Mouse (Mus musculus): ENCODE results near the gene Prcp.
"Not testable (repeated sequence)": the region's sequence is repeated elsewhere in the genome, so short reads cannot be mapped to it uniquely, and the experiment has no call there.

Prcp gene

GRCm38 (mm10) chr7:92890211-92890610 is 15.9 kb downstream of the Prcp start:
- no peak for DNase-seq (ENCODE audit: low read depth, low spot score)

- DNase-seq (ENCODE audit: low read depth, low spot score) = no peak
Observed at GRCm38 (mm10) chr7:92890618-92891230, 16.5 kb downstream of the Prcp start.

- no peak for DNase-seq (ENCODE audit: low read depth, low spot score)
Observed at GRCm38 (mm10) chr7:92893478-92893877, 19.2 kb downstream of the Prcp start.

GRCm38 (mm10) chr7:92896036-92896435 is 21.8 kb downstream of the Prcp start:
- DNase-seq (ENCODE audit: low read depth, low spot score) = no peak

GRCm38 (mm10) chr7:92897021-92897420 is 22.8 kb downstream of the Prcp start:
- peak; percentile 19 for DNase-seq (ENCODE audit: low read depth, low spot score)

- DNase-seq (ENCODE audit: low read depth, low spot score) = peak; percentile 56
Observed at GRCm38 (mm10) chr7:92903360-92904038, 29.2 kb downstream of the Prcp start.

GRCm38 (mm10) chr7:92904285-92904684 is 30.0 kb downstream of the Prcp start:
- not testable (repeated sequence) for DNase-seq (ENCODE audit: low read depth, low spot score)

- DNase-seq (ENCODE audit: low read depth, low spot score) = no peak
Observed at GRCm38 (mm10) chr7:92920172-92920856, 46.0 kb downstream of the Prcp start.

- DNase-seq (ENCODE audit: low read depth, low spot score) = no peak
Observed at GRCm38 (mm10) chr7:92920857-92921172, 46.5 kb downstream of the Prcp start.

- no peak for DNase-seq (ENCODE audit: low read depth, low spot score)
Observed at GRCm38 (mm10) chr7:92932792-92933191, 58.5 kb downstream of the Prcp start.

- not testable (repeated sequence) for DNase-seq (ENCODE audit: low read depth, low spot score)
Observed at GRCm38 (mm10) chr7:92933308-92933948, 59.2 kb downstream of the Prcp start.

GRCm38 (mm10) chr7:92936747-92937146 is 62.5 kb downstream of the Prcp start:
- no peak for DNase-seq (ENCODE audit: low read depth, low spot score)

GRCm38 (mm10) chr7:92937955-92938354 is 63.7 kb downstream of the Prcp start:
- DNase-seq (ENCODE audit: low read depth, low spot score) = no peak

GRCm38 (mm10) chr7:92939776-92940175 is 65.5 kb downstream of the Prcp start:
- DNase-seq (ENCODE audit: low read depth, low spot score) = no peak

GRCm38 (mm10) chr7:92950775-92951174 is 76.5 kb downstream of the Prcp start:
- DNase-seq (ENCODE audit: low read depth, low spot score) = no peak

GRCm38 (mm10) chr7:92952210-92952609 is 77.9 kb downstream of the Prcp start:
- DNase-seq (ENCODE audit: low read depth, low spot score) = no peak

GRCm38 (mm10) chr7:92959758-92960157 is 85.5 kb downstream of the Prcp start:
- no peak for DNase-seq (ENCODE audit: low read depth, low spot score)

- DNase-seq (ENCODE audit: low read depth, low spot score) = no peak
Observed at GRCm38 (mm10) chr7:92961876-92962275, 87.6 kb downstream of the Prcp start.

GRCm38 (mm10) chr7:92964754-92965501 is 90.7 kb downstream of the Prcp start:
- DNase-seq (ENCODE audit: low read depth, low spot score) = peak; percentile 60

GRCm38 (mm10) chr7:92967381-92968127 is 93.3 kb downstream of the Prcp start:
- DNase-seq (ENCODE audit: low read depth, low spot score) = peak; percentile 14

- DNase-seq (ENCODE audit: low read depth, low spot score) = no peak
Observed at GRCm38 (mm10) chr7:92977429-92977828, 103.2 kb downstream of the Prcp start.
